Mouse (Mus musculus): ENCODE measurements at regions not wholly inside any gene's neighbourhood (a gene's known extent, or its start where the extent isn't known, plus 50 kb on each side); places are given as distances from the start of the nearest gene placed in this dataset.
"Not testable (repeated sequence)": the region's sequence is repeated elsewhere in the genome, so short reads cannot be mapped to it uniquely, and the experiment has no call there.

- ChIA-PET CTCF (interaction anchor here in 2 of 4 experiments (0.6 to 1.7 kb wide), 8 partner anchors 37 to 905 kb away, joined by 3 to 10 read pairs (median 4); partner anchors contain the start of genes Hsp90b1 (in 1 of the 2), Syn3 (in 1 of the 2) and Ttc41 (in 1 of the 2)), POLR2A (interaction anchor here in 1 of 4 experiments (0.9 kb wide), 1 partner anchor 68 kb away, joined by 4 read pairs; the partner anchor contains the start of genes Hsp90b1 and Ttc41)
Measured at GRCm38 (mm10) chr10:86636953-86637376, 68.3 kb downstream of the Hsp90b1 start.

- CTCF ChIA-PET = interaction anchor here in 2 of 4 experiments (0.6 to 1.7 kb wide), 7 partner anchors 69 to 393 kb away, joined by 3 to 10 read pairs (median 4); partner anchors contain the start of genes Hsp90b1 (in 1 of the 2), Syn3 (in 1 of the 2) and Ttc41 (in 1 of the 2)
- POLR2A ChIA-PET = interaction anchor here in 1 of 4 experiments (0.9 kb wide), 1 partner anchor 69 kb away, joined by 4 read pairs; the partner anchor contains the start of genes Hsp90b1 and Ttc41
Measured at GRCm38 (mm10) chr10:86636515-86636914, 68.8 kb downstream of the Hsp90b1 start.

- CTCF ChIA-PET, POLR2A ChIA-PET: not testable (repeated sequence)
Measured at GRCm38 (mm10) chr10:86626734-86627133, 78.6 kb downstream of the Hsp90b1 start.

GRCm38 (mm10) chr10:86617958-86618664 is 87.2 kb downstream of the Hsp90b1 start:
- POLR2A ChIA-PET = not testable (repeated sequence)

GRCm38 (mm10) chr10:86612341-86612740 is 93.0 kb downstream of the Hsp90b1 start:
- POLR2A ChIA-PET = interaction anchor here in 1 of 4 experiments (0.6 kb wide), 1 partner anchor 303 kb away, joined by 3 read pairs; no protein-coding TSS in a partner anchor
- CTCF ChIA-PET = not testable (repeated sequence)

More at GRCm38 (mm10) chr10:86617958-86618664, 87.2 kb downstream of the Hsp90b1 start:
- CTCF ChIA-PET = not testable (repeated sequence)

GRCm38 (mm10) chr10:86610027-86610426 is 95.3 kb downstream of the Hsp90b1 start:
- POLR2A ChIA-PET = not testable (repeated sequence)
- CTCF ChIA-PET = interaction anchor here in 3 of 4 experiments (0.7 to 1.0 kb wide), 3 partner anchors 143 to 868 kb away, joined by 3 to 5 read pairs (median 4); no protein-coding TSS in a partner anchor

GRCm38 (mm10) chr10:86600843-86601242 is 102.1 kb upstream of the Syn3 start:
- ChIA-PET POLR2A (interaction anchor here in 1 of 4 experiments (0.7 kb wide), 1 partner anchor 714 kb away, joined by 5 read pairs; no protein-coding TSS in a partner anchor), CTCF (interaction anchor here in 3 of 4 experiments (0.5 to 1.1 kb wide), 4 partner anchors 37 to 347 kb away, joined by 3 to 5 read pairs (median 3); no protein-coding TSS in a partner anchor)

- ChIA-PET CTCF (interaction anchor here in 2 of 4 experiments (0.6 to 1.1 kb wide), 2 partner anchors 37 to 116 kb away, joined by 3 read pairs; no protein-coding TSS in a partner anchor), POLR2A (interaction anchor here in 1 of 4 experiments (0.7 kb wide), 1 partner anchor 714 kb away, joined by 5 read pairs; no protein-coding TSS in a partner anchor)
Measured at GRCm38 (mm10) chr10:86599991-86600390, 101.3 kb upstream of the Syn3 start.

- CTCF ChIA-PET = not testable (repeated sequence)
Measured at GRCm38 (mm10) chr10:86590211-86590610, 91.5 kb upstream of the Syn3 start.

GRCm38 (mm10) chr10:86566875-86567274 is 68.2 kb upstream of the Syn3 start:
- CTCF ChIA-PET, POLR2A ChIA-PET: not testable (repeated sequence)

More at GRCm38 (mm10) chr10:86590211-86590610, 91.5 kb upstream of the Syn3 start:
- POLR2A ChIA-PET = not testable (repeated sequence)

GRCm38 (mm10) chr10:86555843-86556242 is 57.1 kb upstream of the Syn3 start:
- ChIA-PET POLR2A (interaction anchor here in 1 of 4 experiments (1.1 kb wide), 1 partner anchor 535 kb away, joined by 3 read pairs; no protein-coding TSS in a partner anchor), CTCF (interaction anchor here in 1 of 4 experiments (0.8 kb wide), 1 partner anchor 57 kb away, joined by 3 read pairs; the partner anchor contains the start of gene Syn3)

Measured in embryonic stem cell, embryonic (primary cell).